Mouse (Mus musculus) intestine, postnatal 0 days (tissue): Measurements from ENCODE around the gene Men1. TPM values are rescaled to one million over a fixed set of nuclear protein-coding genes. Genes with fewer than 3 reads are reported as not detected.

Experiments
- ATAC-seq: fragments of 200-750 bp; cut with Nextera tagmentation; 2 replicates; pipeline ENCODE4 v1.8.0; 2017; ENCODE audit warnings: mild to moderate bottlenecking, moderate TSS enrichment, moderate library complexity
- H3K27ac ChIP-seq: fragments of 300-500 bp; sonication (generic); 2 replicates; pipeline ENCODE4 v1.5.1; 2014; ENCODE audit warnings: mild to moderate bottlenecking, low read depth, low read length, moderate library complexity
- H3K27me3 ChIP-seq: fragments of 300-500 bp; sonication (generic); replicated peaks from 2 replicates; pipeline ENCODE4 v1.6.1; 2014; ENCODE audit warnings: low read length, mixed read lengths; ENCODE audit not compliant: control insufficient read depth, insufficient read depth
- H3K36me3 ChIP-seq: fragments of 300-500 bp; sonication (generic); 2 replicates; pipeline ENCODE4 v1.6.1; 2014; ENCODE audit warnings: mild to moderate bottlenecking, moderate library complexity; ENCODE audit not compliant: control insufficient read depth, insufficient read depth
- H3K4me1 ChIP-seq: fragments of 300-500 bp; sonication (generic); replicated peaks from 2 replicates; pipeline ENCODE4 v1.6.1; 2014; ENCODE audit warnings: antibody characterized with exemption, low read length, mixed read lengths; ENCODE audit not compliant: control insufficient read depth, insufficient read depth
- H3K4me2 ChIP-seq: fragments of 300-500 bp; sonication (generic); replicated peaks from 2 replicates; pipeline ENCODE4 v1.6.1; 2014; ENCODE audit warnings: low read depth, mild to moderate bottlenecking, moderate library complexity
- H3K4me3 ChIP-seq: fragments of 300-500 bp; sonication (generic); 2 replicates; pipeline ENCODE4 v1.5.1; 2014; ENCODE audit warnings: low read depth, low read length
- H3K9ac ChIP-seq: fragments of 300-500 bp; sonication (generic); 2 replicates; pipeline ENCODE4 v1.6.1; 2014; ENCODE audit warnings: mild to moderate bottlenecking, low read depth, low read length
- H3K9me3 ChIP-seq: fragments of 300-500 bp; sonication (generic); 2 replicates; pipeline ENCODE4 v1.6.1; 2016; ENCODE audit warnings: mixed run types; ENCODE audit not compliant: control insufficient read depth
- CTCF ChIP-seq: sonication (generic); IDR thresholded peaks from 2 replicates; pipeline ENCODE4 v1.5.1; 2016; ENCODE audit warnings: low read depth, mild to moderate bottlenecking, control low read depth, antibody characterized with exemption, moderate library complexity
- WGBS: fragments of 180-500 bp; shearing (Covaris S2); extraction: QIAGEN DNeasy Blood & Tissue Kit; methylation state at CpG from one replicate; pipeline ENCODE4 v1.1.7; 2014; 5-methylcytosine and 5-hydroxymethylcytosine counted together
- microRNA-seq: library from miRNA; unstranded; fragments of <30 nt; microRNA quantifications from one replicate; pipeline ENCODE4, GENCODE M21; 2016
- polyA plus RNA-seq: library from polyadenylated mRNA; unstranded; fragments of >200 nt; fragmentation: Nextera tagmentation; extraction: Ambion mirVana; gene quantifications from 2 replicates; pipeline ENCODE4 v1.2.1, GENCODE M21; 2015

Gene Men1
- polyA plus RNA-seq, 1 experiment from 2014 or later = 17.1 TPM

DNA sequence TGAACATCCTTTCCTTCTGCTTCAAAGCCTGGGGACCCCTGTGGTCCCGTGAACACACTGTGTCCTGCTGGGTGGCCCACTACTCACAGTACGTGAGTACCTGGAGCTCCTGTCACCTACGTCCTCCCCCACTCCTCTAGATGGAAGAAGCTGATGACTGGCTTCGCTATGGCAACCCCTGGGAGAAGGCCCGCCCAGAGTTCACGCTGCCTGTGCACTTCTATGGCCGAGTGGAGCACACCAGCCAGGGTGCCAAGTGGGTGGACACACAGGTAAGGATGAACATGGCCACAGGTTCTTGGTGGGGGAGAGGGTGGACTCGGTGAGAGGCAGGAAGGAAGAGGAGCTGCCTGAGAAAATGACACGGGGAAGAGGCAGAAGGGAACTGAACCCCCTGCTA, 51.5 kb downstream of the Men1 start:
- H3K27ac ChIP-seq = no peak overlapping the region
- no peak overlapping the region for H3K4me2 ChIP-seq
- H3K27me3 ChIP-seq = no peaks in the 10 kb centered on the region
- no peak for TF ChIP-seq CTCF
- no peaks in the 10 kb centered on the region; the same call in none of the 2 replicates for H3K4me1 ChIP-seq
- no peak for ATAC-seq
- no peak overlapping the region for H3K4me3 ChIP-seq
- WGBS = 70% methylated on average over 9 of the region's 9 CpGs
- no peaks in the 10 kb centered on the region for H3K36me3 ChIP-seq
- H3K9ac ChIP-seq = no peak overlapping the region
- H3K9me3 ChIP-seq = no peaks in the 10 kb centered on the region

DNA sequence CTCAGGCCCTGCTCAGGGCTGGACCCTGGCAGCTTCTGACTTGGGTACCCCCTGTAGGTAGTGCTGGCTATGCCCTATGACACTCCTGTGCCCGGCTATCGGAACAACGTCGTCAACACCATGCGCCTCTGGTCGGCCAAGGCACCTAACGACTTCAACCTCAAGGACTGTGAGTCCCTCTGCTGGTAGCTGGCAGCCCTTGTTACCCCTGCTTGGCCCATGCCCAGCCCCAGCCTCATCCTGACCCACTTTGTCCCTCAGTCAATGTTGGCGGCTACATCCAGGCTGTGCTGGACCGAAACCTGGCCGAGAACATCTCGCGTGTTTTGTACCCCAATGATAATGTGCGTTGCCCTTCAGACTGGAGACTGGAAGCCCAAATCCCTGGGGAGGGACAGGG, 53.2 kb downstream of the Men1 start:
- H3K4me3 ChIP-seq = no peak overlapping the region
- no peak overlapping the region for H3K9ac ChIP-seq
- H3K27ac ChIP-seq = no peak overlapping the region
- TF ChIP-seq CTCF = peak; percentile 26; the same call in 1 of the 2 replicates
- H3K36me3 ChIP-seq = no peaks in the 10 kb centered on the region; the same call in 1 of the 2 replicates
- no peak overlapping the region for H3K4me2 ChIP-seq
- no peaks in the 10 kb centered on the region; the same call in none of the 2 replicates for H3K4me1 ChIP-seq
- no peaks in the 10 kb centered on the region for H3K9me3 ChIP-seq
- ATAC-seq = no peak
- H3K27me3 ChIP-seq = no peaks in the 10 kb centered on the region
- 85% methylated on average over 13 of the region's 13 CpGs for WGBS

DNA sequence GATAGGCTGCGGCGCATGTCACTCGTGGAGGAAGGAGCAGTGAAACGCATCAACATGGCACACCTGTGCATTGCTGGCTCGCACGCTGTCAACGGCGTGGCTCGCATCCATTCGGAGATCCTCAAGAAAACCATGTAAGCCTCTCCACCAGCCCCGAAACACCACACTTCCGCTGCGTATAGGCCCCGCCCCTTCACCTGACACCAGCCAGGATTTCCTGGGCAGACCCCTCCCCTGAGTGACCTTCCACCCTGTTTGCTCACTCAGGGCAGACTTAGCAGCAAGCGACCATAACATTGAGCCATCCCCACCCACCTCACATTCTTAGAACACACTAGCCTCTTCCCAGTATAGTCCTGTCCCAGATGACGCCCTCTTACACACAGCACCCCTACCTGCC, 55.0 kb downstream of the Men1 start:
- 10% methylated on average over 16 of the region's 16 CpGs for WGBS
- no peak for TF ChIP-seq CTCF
- no peaks in the 10 kb centered on the region for H3K9me3 ChIP-seq
- no peak overlapping the region for H3K27ac ChIP-seq
- no peaks in the 10 kb centered on the region; the same call in 1 of the 2 replicates for H3K4me1 ChIP-seq
- peak overlapping the region; percentile 72 for H3K4me2 ChIP-seq
- H3K4me3 ChIP-seq = peak overlapping the region; percentile 28
- H3K36me3 ChIP-seq = no peaks in the 10 kb centered on the region; the same call in 1 of the 2 replicates
- H3K27me3 ChIP-seq = no peaks in the 10 kb centered on the region
- H3K9ac ChIP-seq = 0 out of 2 replicates have a peak overlapping the region, but pooled peaks have one; percentile 17
- peak; percentile 29; the same call in 1 of the 2 replicates for ATAC-seq

GRCm38 (mm10) chr19:6390251-6390650, 55.5 kb downstream of the Men1 start:
- no peaks in the 10 kb centered on the region; the same call in 1 of the 2 replicates for H3K36me3 ChIP-seq
- H3K4me2 ChIP-seq = peak overlapping the region; percentile 72
- no peak for TF ChIP-seq CTCF
- no peak for ATAC-seq
- H3K9ac ChIP-seq = no peak overlapping the region
- H3K9me3 ChIP-seq = no peaks in the 10 kb centered on the region
- 43% methylated on average over 6 of the region's 6 CpGs for WGBS
- no peak overlapping the region; the same call in 1 of the 2 replicates for H3K4me3 ChIP-seq
- no peak overlapping the region for H3K27ac ChIP-seq
- H3K27me3 ChIP-seq = no peaks in the 10 kb centered on the region
- no peaks in the 10 kb centered on the region; the same call in 1 of the 2 replicates for H3K4me1 ChIP-seq

Small RNA genes lying within 50 kb of the gene (microRNA-seq; reads per million reads assigned to microRNA genes)
- gene Mir6989 = 1.1 reads per million

Other genes with a start within 250 kb of the Men1 start
- gene Cdca5, start 250.0 kb upstream of the Men1 start, polyA plus RNA-seq = 8.7 and 8.9 TPM in 2 replicates
- not detected in 2 replicates for gene AC131692.1, start 240.6 kb upstream of the Men1 start, polyA plus RNA-seq
- gene Naaladl1, start 229.2 kb upstream of the Men1 start, polyA plus RNA-seq = 273 and 333 TPM in 2 replicates
- gene Sac3d1, start 216.3 kb upstream of the Men1 start, polyA plus RNA-seq = 17.0 and 19.1 TPM in 2 replicates
- gene Snx15, start 206.7 kb upstream of the Men1 start, polyA plus RNA-seq = 23.0 and 23.3 TPM in 2 replicates
- 0.61 and 1.3 TPM in 2 replicates for gene Batf2, start 194.0 kb upstream of the Men1 start, polyA plus RNA-seq
- 70.6 and 71.5 TPM in 2 replicates for gene Arl2, start 193.4 kb upstream of the Men1 start, polyA plus RNA-seq
- 0.20 TPM in 1 of 2 replicates, not detected in the other for gene Majin, start 150.6 kb upstream of the Men1 start, polyA plus RNA-seq
- gene Gpha2, start 108.6 kb upstream of the Men1 start, polyA plus RNA-seq = 0.26 and 0.34 TPM in 2 replicates
- 15.2 and 17.1 TPM in 2 replicates for gene Ppp2r5b, start 99.1 kb upstream of the Men1 start, polyA plus RNA-seq
- 3.6 and 4.0 TPM in 2 replicates for gene Atg2a, start 93.3 kb upstream of the Men1 start, polyA plus RNA-seq
- gene Ehd1, start 58.3 kb upstream of the Men1 start, polyA plus RNA-seq = 177 and 201 TPM in 2 replicates
- gene Cdc42bpg, start 28.5 kb upstream of the Men1 start, polyA plus RNA-seq = 1.8 and 2.3 TPM in 2 replicates
- gene Map4k2, start 6.2 kb downstream of the Men1 start, polyA plus RNA-seq = 4.1 and 4.3 TPM in 2 replicates
- gene Sf1, start 28.7 kb downstream of the Men1 start, polyA plus RNA-seq = 51.9 and 55.3 TPM in 2 replicates
- gene Pygm, start 49.4 kb downstream of the Men1 start, polyA plus RNA-seq = 4.1 and 4.7 TPM in 2 replicates
- 38.5 and 41.5 TPM in 2 replicates for gene Rasgrp2, start 64.4 kb downstream of the Men1 start, polyA plus RNA-seq
- 1.2 and 1.4 TPM in 2 replicates for gene Nrxn2, start 83.8 kb downstream of the Men1 start, polyA plus RNA-seq
- gene Slc22a12, start 208.1 kb downstream of the Men1 start, polyA plus RNA-seq = not detected in 2 replicates